Mouse (Mus musculus) heart, embryonic 13.5 days (tissue): ENCODE data around the gene Vhl. TPM values are rescaled to one million over a fixed set of nuclear protein-coding genes. Genes with fewer than 3 reads are reported as not detected.

Source experiments
- ATAC-seq: fragments of 200-750 bp; cut with Nextera tagmentation; 2 replicates; pipeline ENCODE4 v1.8.0; 2017; ENCODE audit warnings: moderate TSS enrichment; ENCODE audit not compliant: insufficient number of reproducible peaks, low FRiP score, low TSS enrichment; ENCODE audit errors: extremely low read depth
- H3K27ac ChIP-seq: fragments of 300-500 bp; sonication (generic); replicated peaks from 2 replicates; pipeline ENCODE4 v1.5.1; 2015; ENCODE audit warnings: moderate library complexity, mild to moderate bottlenecking, inconsistent platforms
- H3K27me3 ChIP-seq: fragments of 300-500 bp; sonication (generic); replicated peaks from 2 replicates; pipeline ENCODE4 v1.6.1; 2015; ENCODE audit warnings: mild to moderate bottlenecking, inconsistent platforms
- H3K36me3 ChIP-seq: fragments of 300-500 bp; sonication (generic); 2 replicates; pipeline ENCODE4 v1.6.1; 2015; ENCODE audit warnings: mild to moderate bottlenecking, inconsistent platforms
- H3K4me1 ChIP-seq: fragments of 300-500 bp; sonication (generic); 2 replicates; pipeline ENCODE4 v1.6.1; 2015; ENCODE audit warnings: inconsistent platforms
- H3K4me2 ChIP-seq: fragments of 300-500 bp; sonication (generic); 2 replicates; pipeline ENCODE4 v1.6.1; 2015; ENCODE audit warnings: inconsistent platforms, mild to moderate bottlenecking, moderate library complexity
- H3K4me3 ChIP-seq: fragments of 300-500 bp; sonication (generic); 2 replicates; pipeline ENCODE4 v1.5.1; 2015; ENCODE audit warnings: moderate library complexity, mild to moderate bottlenecking, inconsistent platforms
- H3K9ac ChIP-seq: fragments of 300-500 bp; sonication (generic); 2 replicates; pipeline ENCODE4 v1.6.1; 2015; ENCODE audit warnings: inconsistent platforms, mild to moderate bottlenecking, moderate library complexity
- H3K9me3 ChIP-seq: fragments of 300-500 bp; sonication (generic); 2 replicates; pipeline ENCODE4 v1.6.1; 2016; ENCODE audit warnings: inconsistent platforms
- WGBS: fragments of 180-500 bp; shearing (Covaris S2); methylation state at CpG from one replicate; pipeline ENCODE4 v1.1.7; 2015; ENCODE audit warnings: mixed read lengths; 5-methylcytosine and 5-hydroxymethylcytosine counted together
- polyA plus RNA-seq: library from polyadenylated mRNA; unstranded; fragments of >200 nt; fragmentation: Nextera tagmentation; extraction: Ambion mirVana; gene quantifications from 2 replicates; pipeline ENCODE4 v1.2.1, GENCODE M21; 2015

Vhl gene
- polyA plus RNA-seq, 1 experiment from 2014 or later, result 24.2 TPM

GRCm38 (mm10) chr6:113630322-113630721, 6.6 kb downstream of the Vhl start:
- Histone ChIP-seq H3K27me3 (no peaks in the 10 kb centered on the region), H3K27ac (no peak overlapping the region), H3K9ac (no peak overlapping the region), H3K4me2 (no peak overlapping the region), H3K36me3 (peaks cover 66% of the 10 kb centered on the region), H3K4me1 (peaks cover 10% of the 10 kb centered on the region), H3K4me3 (no peak overlapping the region), H3K9me3 (no peaks in the 10 kb centered on the region)
- no peak for ATAC-seq
- 72% methylated on average over 5 of the region's 5 CpGs for WGBS

DNA sequence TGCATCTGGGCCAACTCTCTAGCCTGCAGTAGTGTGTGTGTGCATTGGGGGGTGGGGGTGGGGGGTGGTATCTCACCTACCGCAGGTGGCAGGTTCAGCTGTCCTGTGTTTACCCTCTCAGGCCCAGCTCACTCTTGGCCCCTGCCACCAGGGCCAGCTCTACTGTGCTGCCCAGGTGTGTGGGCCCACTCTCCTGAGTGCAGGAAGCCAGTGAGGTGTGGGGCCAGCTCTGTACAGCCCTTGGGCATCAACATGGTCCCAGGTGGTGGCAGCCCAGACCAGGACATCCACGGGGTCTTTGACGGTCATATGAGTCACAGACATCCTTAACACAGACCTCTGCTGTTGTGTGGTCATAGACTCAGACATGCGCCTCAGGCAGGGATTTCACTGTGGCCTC, 9.1 kb downstream of the Vhl start:
- 88% methylated on average over 4 of the region's 4 CpGs for WGBS
- no peak overlapping the region for H3K9ac ChIP-seq
- no peaks in the 10 kb centered on the region for H3K9me3 ChIP-seq
- H3K4me2 ChIP-seq, result no peak overlapping the region
- 0 out of 2 replicates have a peak, but pooled peaks cover under 1% of the 10 kb centered on the region for H3K4me1 ChIP-seq
- H3K27ac ChIP-seq, result no peak overlapping the region
- H3K36me3 ChIP-seq, result peaks cover 54% of the 10 kb centered on the region
- no peak for ATAC-seq
- H3K27me3 ChIP-seq, result no peaks in the 10 kb centered on the region
- H3K4me3 ChIP-seq, result no peak overlapping the region

GRCm38 (mm10) chr6:113638302-113639040, 14.7 kb downstream of the Vhl start, which contains the start of gene Irak2:
TSS of gene Irak2 (plus strand) at chr6:113638467.
- Histone ChIP-seq H3K36me3 (peaks cover 1% of the 10 kb centered on the region), H3K27me3 (no peaks in the 10 kb centered on the region), H3K4me3 (peak within 1 kb of the TSS; percentile 69), H3K4me1 (peaks cover 7% of the 10 kb centered on the region; the same call in 1 of the 2 replicates), H3K4me2 (peak within 1 kb of the TSS; percentile 83), H3K9me3 (no peaks in the 10 kb centered on the region), H3K9ac (peak within 1 kb of the TSS; percentile 87), H3K27ac (peak within 1 kb of the TSS; percentile 56; the same call in 1 of the 2 replicates)
- ATAC-seq, result peak; percentile 85
- 8% methylated on average over 37 of the region's 37 CpGs for WGBS

DNA sequence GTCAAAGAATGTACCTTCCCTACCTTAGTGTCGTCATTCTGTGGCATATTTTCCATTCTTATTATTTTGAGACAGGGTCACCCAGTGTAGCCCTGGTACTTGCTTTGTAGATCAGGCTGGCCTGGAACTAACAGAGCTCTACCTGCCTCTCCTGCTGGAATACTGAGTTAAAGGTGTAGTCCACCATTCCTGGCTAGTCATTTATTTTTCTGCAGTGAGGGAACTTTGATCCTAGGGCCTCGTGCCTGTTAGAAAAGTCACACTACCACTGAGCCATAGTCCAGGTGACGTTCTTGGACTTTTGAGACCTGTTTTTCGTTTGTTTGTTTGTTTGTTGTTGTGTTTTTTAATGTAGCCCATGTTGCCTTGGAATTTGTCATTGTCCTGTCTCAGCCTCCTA, 15.4 kb downstream of the Vhl start:
- Histone ChIP-seq H3K4me3 (peak overlapping the region; percentile 69), H3K27ac (no peak overlapping the region), H3K9ac (no peak overlapping the region), H3K9me3 (no peaks in the 10 kb centered on the region), H3K4me2 (peak overlapping the region; percentile 83; the same call in 1 of the 2 replicates), H3K27me3 (no peaks in the 10 kb centered on the region), H3K36me3 (no peaks in the 10 kb centered on the region), H3K4me1 (peaks cover 7% of the 10 kb centered on the region; the same call in 1 of the 2 replicates)
- no peak for ATAC-seq
- WGBS, result 69% methylated on average over 4 of the region's 4 CpGs

GRCm38 (mm10) chr6:113642605-113643004, 18.8 kb downstream of the Vhl start:
- Histone ChIP-seq H3K4me3 (no peak overlapping the region), H3K9me3 (no peaks in the 10 kb centered on the region), H3K9ac (no peak overlapping the region), H3K36me3 (no peaks in the 10 kb centered on the region), H3K27me3 (no peaks in the 10 kb centered on the region), H3K4me2 (no peak overlapping the region), H3K4me1 (peaks cover 7% of the 10 kb centered on the region; the same call in 1 of the 2 replicates), H3K27ac (no peak overlapping the region)
- no peak for ATAC-seq
- 77% methylated on average over 8 of the region's 8 CpGs for WGBS

DNA sequence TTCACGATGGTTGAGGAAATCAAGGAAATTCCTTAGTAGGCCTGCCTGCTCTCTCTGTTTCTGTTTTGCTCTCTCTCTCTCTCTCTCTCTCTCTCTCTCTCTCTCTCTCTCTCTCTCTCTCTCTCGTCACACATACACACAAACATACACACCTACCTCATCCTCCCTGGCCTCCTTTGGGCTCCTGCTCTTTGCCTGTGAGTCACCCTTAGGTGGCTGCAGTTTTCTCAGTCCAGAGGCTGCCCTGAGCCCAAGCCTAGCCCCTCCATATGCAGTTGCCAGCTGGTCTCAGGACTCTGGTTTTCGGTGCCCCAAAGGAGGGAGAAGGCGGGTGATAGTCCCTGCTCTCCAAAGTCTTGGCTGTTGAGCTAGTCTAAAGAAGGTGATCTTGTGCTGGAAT, 19.3 kb downstream of the Vhl start:
- no peaks in the 10 kb centered on the region for H3K9me3 ChIP-seq
- H3K27ac ChIP-seq, result no peak overlapping the region
- ATAC-seq, result no peak
- no peaks in the 10 kb centered on the region for H3K27me3 ChIP-seq
- peaks cover under 1% of the 10 kb centered on the region; the same call in 1 of the 2 replicates for H3K36me3 ChIP-seq
- H3K4me3 ChIP-seq, result no peak overlapping the region
- WGBS, result 78% methylated on average over 4 of the region's 4 CpGs
- H3K9ac ChIP-seq, result no peak overlapping the region
- H3K4me2 ChIP-seq, result no peak overlapping the region
- peaks cover 5% of the 10 kb centered on the region; the same call in 1 of the 2 replicates for H3K4me1 ChIP-seq

GRCm38 (mm10) chr6:113643967-113644366, 20.2 kb downstream of the Vhl start:
- WGBS, result 81% methylated on average over 2 of the region's 2 CpGs
- Histone ChIP-seq H3K36me3 (peaks cover 4% of the 10 kb centered on the region; the same call in 1 of the 2 replicates), H3K4me2 (no peak overlapping the region), H3K27ac (peak overlapping the region; percentile 73), H3K4me3 (no peak overlapping the region), H3K27me3 (no peaks in the 10 kb centered on the region), H3K9me3 (no peaks in the 10 kb centered on the region), H3K9ac (no peak overlapping the region), H3K4me1 (no peaks in the 10 kb centered on the region)
- no peak for ATAC-seq

DNA sequence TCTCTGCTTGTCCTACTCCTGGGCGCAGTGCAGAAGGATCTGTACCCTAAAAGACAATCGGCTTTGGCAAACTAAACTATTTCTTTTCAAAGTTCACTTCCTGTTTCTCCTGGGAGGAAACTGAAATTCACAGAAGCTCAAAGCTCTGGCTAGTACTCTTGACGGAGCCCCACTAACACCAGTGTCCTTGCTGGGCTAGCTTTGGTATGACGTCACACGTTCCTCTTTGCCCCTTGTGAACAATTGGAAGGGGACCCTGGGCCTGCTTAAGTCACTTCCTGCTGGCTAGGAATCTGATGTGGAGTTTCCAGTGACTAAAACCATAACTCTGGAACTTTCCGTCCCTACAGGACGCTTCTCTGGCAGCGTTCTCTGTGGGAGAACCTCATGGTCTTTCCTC, 21.0 kb downstream of the Vhl start:
- Histone ChIP-seq H3K9me3 (no peaks in the 10 kb centered on the region), H3K36me3 (peaks cover 4% of the 10 kb centered on the region), H3K9ac (no peak overlapping the region), H3K4me2 (no peak overlapping the region), H3K27ac (peak overlapping the region; percentile 73), H3K27me3 (no peaks in the 10 kb centered on the region), H3K4me3 (no peak overlapping the region), H3K4me1 (no peaks in the 10 kb centered on the region)
- no peak for ATAC-seq
- WGBS, result 65% methylated on average over 8 of the region's 8 CpGs

DNA sequence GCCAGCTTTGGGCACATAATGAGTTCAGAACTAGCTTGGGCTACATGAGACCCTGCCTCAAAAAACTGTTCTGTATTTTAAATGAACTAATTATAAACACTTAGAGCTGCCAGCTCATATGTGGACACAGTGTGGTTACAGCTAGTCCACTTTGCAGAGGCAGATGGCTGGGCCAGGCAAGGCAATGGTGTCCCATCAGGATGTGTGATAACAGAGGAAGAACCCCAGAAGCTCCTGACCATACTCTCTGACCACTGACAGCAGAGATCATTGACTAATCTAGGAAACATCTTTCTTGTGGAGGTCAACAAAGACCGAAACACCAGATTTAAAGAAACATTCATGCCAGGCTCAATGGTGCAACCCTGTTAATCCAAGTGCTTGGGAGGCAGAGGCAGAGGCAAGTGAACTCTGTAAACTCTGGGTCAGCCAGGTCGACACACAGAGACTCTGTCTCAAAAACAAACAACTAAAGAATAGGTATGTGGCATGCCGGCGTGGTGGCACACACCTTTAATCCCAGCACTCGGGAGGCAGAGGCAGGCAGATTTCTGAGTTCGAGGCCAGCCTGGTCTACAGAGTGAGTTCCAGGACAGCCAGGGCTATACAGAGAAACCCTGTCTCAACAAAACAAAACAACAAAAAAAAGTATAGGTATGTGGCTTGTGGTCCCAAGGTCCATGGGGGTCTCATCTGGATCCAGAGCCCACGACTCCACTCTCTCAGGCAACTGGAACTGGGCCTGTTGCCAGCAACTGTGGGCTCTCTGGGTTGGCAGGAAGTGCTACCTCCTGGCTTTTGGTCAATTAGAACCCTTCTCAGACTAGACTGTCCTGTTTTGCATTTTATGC, 25.8 kb downstream of the Vhl start:
- H3K4me1 ChIP-seq, result 0 out of 2 replicates have a peak, but pooled peaks cover 4% of the 10 kb centered on the region
- no peak for ATAC-seq
- H3K27ac ChIP-seq, result no peak overlapping the region
- H3K9ac ChIP-seq, result no peak overlapping the region
- no peak overlapping the region for H3K4me3 ChIP-seq
- peaks cover 4% of the 10 kb centered on the region for H3K36me3 ChIP-seq
- WGBS, result 73% methylated on average over 7 of the region's 7 CpGs
- H3K4me2 ChIP-seq, result no peak overlapping the region
- H3K9me3 ChIP-seq, result no peaks in the 10 kb centered on the region
- H3K27me3 ChIP-seq, result no peaks in the 10 kb centered on the region

DNA sequence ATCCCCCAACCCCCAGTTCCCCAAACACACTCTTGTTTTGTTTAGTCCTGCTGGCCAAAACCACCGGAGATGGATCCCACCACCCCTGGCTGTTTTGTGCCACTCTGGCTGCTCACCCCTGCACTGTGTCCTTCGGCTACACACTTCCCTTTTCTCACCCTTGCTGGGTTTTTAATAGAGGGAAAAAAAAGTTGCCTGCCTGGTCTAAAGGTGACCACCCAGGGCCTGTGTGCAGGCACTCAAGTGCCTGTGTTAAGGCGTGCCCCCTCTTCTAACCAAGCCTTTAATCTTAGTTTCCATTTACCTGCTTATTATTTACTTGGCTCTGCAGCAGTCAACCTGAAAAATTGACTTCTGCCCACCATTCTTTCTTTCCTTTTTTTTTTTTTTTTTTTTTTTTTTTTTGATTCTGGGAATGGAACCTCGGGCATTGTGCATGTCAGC, 26.5 kb downstream of the Vhl start:
- ATAC-seq, result no peak
- no peaks in the 10 kb centered on the region for H3K27me3 ChIP-seq
- H3K4me1 ChIP-seq, result 0 out of 2 replicates have a peak, but pooled peaks cover 4% of the 10 kb centered on the region
- H3K4me2 ChIP-seq, result no peak overlapping the region
- no peak overlapping the region for H3K9ac ChIP-seq
- no peak overlapping the region for H3K4me3 ChIP-seq
- WGBS, result 78% methylated on average over 4 of the region's 4 CpGs
- no peak overlapping the region for H3K27ac ChIP-seq
- no peaks in the 10 kb centered on the region for H3K9me3 ChIP-seq
- peaks cover 4% of the 10 kb centered on the region for H3K36me3 ChIP-seq

- H3K4me3 ChIP-seq, result no peak overlapping the region
- no peak for ATAC-seq
- 60% methylated on average over 3 of the region's 3 CpGs for WGBS
- no peak overlapping the region for H3K27ac ChIP-seq
- H3K36me3 ChIP-seq, result peaks cover 4% of the 10 kb centered on the region
- H3K4me2 ChIP-seq, result no peak overlapping the region
- no peaks in the 10 kb centered on the region for H3K27me3 ChIP-seq
- no peak overlapping the region for H3K9ac ChIP-seq
- 0 out of 2 replicates have a peak, but pooled peaks cover 4% of the 10 kb centered on the region for H3K4me1 ChIP-seq
- H3K9me3 ChIP-seq, result no peaks in the 10 kb centered on the region
These were observed 27.9 kb downstream of the Vhl start for GRCm38 (mm10) chr6:113651626-113652025.
